Mouse (Mus musculus) C2C12 (cell line): ENCODE data around the gene Klhdc8a.

Experiments used
- CTCF ChIP-seq: IDR thresholded peaks from one replicate; pipeline ENCODE4 v1.5.1; 2011; ENCODE audit not compliant: control insufficient read depth, insufficient read depth, insufficient read length
- MAX ChIP-seq: IDR thresholded peaks from one replicate; pipeline ENCODE4 v1.6.1; 2011; ENCODE audit warnings: mild to moderate bottlenecking, control low read depth
- USF1 ChIP-seq: IDR thresholded peaks from one replicate; pipeline ENCODE4 v1.6.1; 2011; ENCODE audit warnings: low read depth, mild to moderate bottlenecking, control low read depth, moderate library complexity

GRCm38 (mm10) chr1:132264577-132264976, 33.8 kb upstream of the Klhdc8a start:
- TF ChIP-seq USF1 (no peak), CTCF (no peak), MAX (no peak)
